Mouse (Mus musculus): ENCODE results near the gene Mreg. TPM values are rescaled to one million over a fixed set of nuclear protein-coding genes. Genes with fewer than 3 reads are reported as not detected.
A peak's percentile ranks its signal among the peaks of the same experiment; 100 is the strongest.
"Not testable (repeated sequence)": the region's sequence is repeated elsewhere in the genome, so short reads cannot be mapped to it uniquely, and the experiment has no call there.

Gene Mreg
- polyA plus RNA-seq, 2 experiments: 2.9 to 6.4 TPM

GRCm38 (mm10) chr1:72243656-72244316, 31.7 kb upstream of the Mreg start:
- Histone ChIP-seq H3K9me3 (ENCODE audit: control insufficient read depth, low read length) (no peaks in the 10 kb centered on the region), H3K27me3 (ENCODE audit: control insufficient read depth, insufficient read depth, low read length) (no peaks in the 10 kb centered on the region), H3K4me1 (replicated peaks; ENCODE audit: control insufficient read depth in 2 of 2, insufficient read depth in 2 of 2, low read length in 1 of 2) (peaks cover 0 to 4% of the 10 kb centered on the region in 2 experiments; a peak in 1 of 4 replicates), H3K4me3 (ENCODE audit: insufficient read depth in 1 of 2, low read depth in 2 of 2, low read length in 2 of 2) (peak overlapping the region; percentile 39 to 52), H3K36me3 (replicated peaks; ENCODE audit: control insufficient read depth, insufficient read depth, low read depth) (no peaks in the 10 kb centered on the region), H3K4me2 (ENCODE audit: low read depth) (peak overlapping the region; percentile 72), H3K9ac (replicated peaks) (peak overlapping the region; percentile 86), H3K27ac (peak overlapping the region; percentile 89)
- WGBS (ENCODE audit: insufficient replicate concordance): under 1% methylated on average over 46 of the region's 47 CpGs
- TF ChIP-seq CTCF (IDR thresholded peaks at IDR 0.05; ENCODE audit: low read depth): peak; percentile 18; the same call in 1 of the 2 replicates
- peak; percentile 51 for TF ChIP-seq EP300 (IDR thresholded peaks at IDR 0.05; ENCODE audit: low read depth)
- ATAC-seq (ENCODE audit: insufficient read depth): peak; percentile 89
- peak; percentile 93 to 96 (median 95) for DNase-seq (ENCODE audit: low read depth in 3 of 3, low spot score in 3 of 3)

- H3K4me2 ChIP-seq (ENCODE audit: low read depth): no peak overlapping the region
- DNase-seq (ENCODE audit: low read depth in 3 of 3, low spot score in 3 of 3) (no peak), ATAC-seq (ENCODE audit: insufficient read depth) (no peak)
- no peak overlapping the region for H3K4me3 ChIP-seq (ENCODE audit: insufficient read depth in 1 of 2, low read depth in 2 of 2, low read length in 2 of 2)
- H3K36me3 ChIP-seq (replicated peaks; ENCODE audit: control insufficient read depth, insufficient read depth, low read depth): no peaks in the 10 kb centered on the region
- TF ChIP-seq EP300 (IDR thresholded peaks at IDR 0.05; ENCODE audit: low read depth) (no peak), CTCF (IDR thresholded peaks at IDR 0.05; ENCODE audit: low read depth) (no peak)
- no peaks in the 10 kb centered on the region for H3K9me3 ChIP-seq (ENCODE audit: control insufficient read depth, low read length)
- peaks cover 0 to 4% of the 10 kb centered on the region in 2 experiments; a peak in 1 of 4 replicates for H3K4me1 ChIP-seq (replicated peaks; ENCODE audit: control insufficient read depth in 2 of 2, insufficient read depth in 2 of 2, low read length in 1 of 2)
- no peaks in the 10 kb centered on the region; the same call in 1 of the 2 replicates for H3K27me3 ChIP-seq (ENCODE audit: control insufficient read depth, insufficient read depth, low read length)
- no peak overlapping the region for H3K27ac ChIP-seq
- no peak overlapping the region for H3K9ac ChIP-seq (replicated peaks)
- WGBS (ENCODE audit: insufficient replicate concordance): 71% methylated on average over 5 of the region's 5 CpGs
These were observed 30.6 kb upstream of the Mreg start for GRCm38 (mm10) chr1:72242581-72243143.

- not testable (repeated sequence) for DNase-seq (ENCODE audit: low read depth in 3 of 3, low spot score in 3 of 3); H3K4me3 ChIP-seq (ENCODE audit: insufficient read depth in 1 of 2, low read depth in 2 of 2, low read length in 2 of 2); H3K9ac ChIP-seq (replicated peaks); H3K9me3 ChIP-seq (ENCODE audit: control insufficient read depth, low read length); H3K4me2 ChIP-seq (ENCODE audit: low read depth); H3K27ac ChIP-seq; H3K4me1 ChIP-seq (replicated peaks; ENCODE audit: control insufficient read depth in 2 of 2, insufficient read depth in 2 of 2, low read length in 1 of 2); H3K36me3 ChIP-seq (replicated peaks; ENCODE audit: control insufficient read depth, insufficient read depth, low read depth); ATAC-seq (ENCODE audit: insufficient read depth)
- H3K27me3 ChIP-seq (ENCODE audit: control insufficient read depth, insufficient read depth, low read length): peaks cover 19% of the 10 kb centered on the region
- WGBS (ENCODE audit: insufficient replicate concordance): 65% methylated on average over 3 of the region's 3 CpGs
These were observed 27.0 kb upstream of the Mreg start for GRCm38 (mm10) chr1:72239113-72239512.

GRCm38 (mm10) chr1:72238016-72238580, 26.0 kb upstream of the Mreg start:
- no peak overlapping the region for H3K4me3 ChIP-seq (ENCODE audit: insufficient read depth in 1 of 2, low read depth in 2 of 2, low read length in 2 of 2)
- H3K36me3 ChIP-seq (replicated peaks; ENCODE audit: control insufficient read depth, insufficient read depth, low read depth): no peaks in the 10 kb centered on the region
- no peak overlapping the region for H3K9ac ChIP-seq (replicated peaks)
- no peak for DNase-seq (ENCODE audit: low read depth in 3 of 3, low spot score in 3 of 3)
- no peaks in the 10 kb centered on the region for H3K4me1 ChIP-seq (replicated peaks; ENCODE audit: control insufficient read depth in 2 of 2, insufficient read depth in 2 of 2, low read length in 1 of 2)
- no peak for ATAC-seq (ENCODE audit: insufficient read depth)
- H3K27me3 ChIP-seq (ENCODE audit: control insufficient read depth, insufficient read depth, low read length): peaks cover 19% of the 10 kb centered on the region
- no peak overlapping the region for H3K27ac ChIP-seq
- TF ChIP-seq EP300 (IDR thresholded peaks at IDR 0.05; ENCODE audit: low read depth) (no peak), CTCF (IDR thresholded peaks at IDR 0.05; ENCODE audit: low read depth) (no peak)
- no peak overlapping the region for H3K4me2 ChIP-seq (ENCODE audit: low read depth)
- WGBS (ENCODE audit: insufficient replicate concordance): 46% methylated on average over 10 of the region's 10 CpGs
- no peaks in the 10 kb centered on the region for H3K9me3 ChIP-seq (ENCODE audit: control insufficient read depth, low read length)

GRCm38 (mm10) chr1:72237007-72237775, 25.1 kb upstream of the Mreg start:
- Histone ChIP-seq H3K4me3 (ENCODE audit: insufficient read depth in 1 of 2, low read depth in 2 of 2, low read length in 2 of 2) (no peak overlapping the region), H3K27ac (no peak overlapping the region), H3K27me3 (ENCODE audit: control insufficient read depth, insufficient read depth, low read length) (peaks cover 19% of the 10 kb centered on the region), H3K36me3 (replicated peaks; ENCODE audit: control insufficient read depth, insufficient read depth, low read depth) (no peaks in the 10 kb centered on the region), H3K9ac (replicated peaks) (no peak overlapping the region), H3K9me3 (ENCODE audit: control insufficient read depth, low read length) (no peaks in the 10 kb centered on the region), H3K4me1 (replicated peaks; ENCODE audit: control insufficient read depth in 2 of 2, insufficient read depth in 2 of 2, low read length in 1 of 2) (no peaks in the 10 kb centered on the region), H3K4me2 (ENCODE audit: low read depth) (no peak overlapping the region)
- 2% methylated on average over 11 of the region's 13 CpGs for WGBS (ENCODE audit: insufficient replicate concordance)
- no peak for TF ChIP-seq CTCF (IDR thresholded peaks at IDR 0.05; ENCODE audit: low read depth)
- TF ChIP-seq EP300 (IDR thresholded peaks at IDR 0.05; ENCODE audit: low read depth): no peak
- ATAC-seq (ENCODE audit: insufficient read depth): peak; percentile 76
- DNase-seq (ENCODE audit: low read depth in 3 of 3, low spot score in 3 of 3): no peak

GRCm38 (mm10) chr1:72236363-72237006, 24.4 kb upstream of the Mreg start:
- H3K36me3 ChIP-seq (replicated peaks; ENCODE audit: control insufficient read depth, insufficient read depth, low read depth); H3K9me3 ChIP-seq (ENCODE audit: control insufficient read depth, low read length); H3K4me1 ChIP-seq (replicated peaks; ENCODE audit: control insufficient read depth in 2 of 2, insufficient read depth in 2 of 2, low read length in 1 of 2); H3K27ac ChIP-seq: not testable (repeated sequence)
- under 1% methylated on average over 35 of the region's 50 CpGs for WGBS (ENCODE audit: insufficient replicate concordance)
- DNase-seq (ENCODE audit: low read depth in 3 of 3, low spot score in 3 of 3) (peak in 1 of 3 experiments; percentile 17), ATAC-seq (ENCODE audit: insufficient read depth) (peak; percentile 82)
- peaks cover 19% of the 10 kb centered on the region for H3K27me3 ChIP-seq (ENCODE audit: control insufficient read depth, insufficient read depth, low read length)
- H3K9ac ChIP-seq (replicated peaks): 0 out of 2 replicates have a peak overlapping the region, but pooled peaks have one; percentile 6
- peak overlapping the region; percentile 60 for H3K4me2 ChIP-seq (ENCODE audit: low read depth)
- peak overlapping the region; percentile 47 to 79 for H3K4me3 ChIP-seq (ENCODE audit: insufficient read depth in 1 of 2, low read depth in 2 of 2, low read length in 2 of 2)

- H3K4me3 ChIP-seq (ENCODE audit: insufficient read depth in 1 of 2, low read depth in 2 of 2, low read length in 2 of 2); H3K9me3 ChIP-seq (ENCODE audit: control insufficient read depth, low read length); H3K4me1 ChIP-seq (replicated peaks; ENCODE audit: control insufficient read depth in 2 of 2, insufficient read depth in 2 of 2, low read length in 1 of 2); H3K27ac ChIP-seq; H3K9ac ChIP-seq (replicated peaks); ATAC-seq (ENCODE audit: insufficient read depth); H3K4me2 ChIP-seq (ENCODE audit: low read depth); H3K36me3 ChIP-seq (replicated peaks; ENCODE audit: control insufficient read depth, insufficient read depth, low read depth); DNase-seq (ENCODE audit: low read depth in 3 of 3, low spot score in 3 of 3): not testable (repeated sequence)
- peaks cover 19% of the 10 kb centered on the region for H3K27me3 ChIP-seq (ENCODE audit: control insufficient read depth, insufficient read depth, low read length)
- WGBS (ENCODE audit: insufficient replicate concordance): 52% methylated on average over 10 of the region's 10 CpGs
These were observed 20.5 kb upstream of the Mreg start for GRCm38 (mm10) chr1:72232592-72232991.
